Mouse (Mus musculus) olfactory bulb, adult 2 months (tissue): ENCODE results near the gene Frat2.

Source experiments
- CTCF ChIP-seq: fragments of 200-500 bp; IDR thresholded peaks from 2 replicates; pipeline ENCODE4 v1.5.1; 2012; ENCODE audit warnings: low read depth, mild to moderate bottlenecking, low read length, moderate library complexity; ENCODE audit not compliant: insufficient read depth
- POLR2A ChIP-seq: fragments of 200-500 bp; IDR thresholded peaks from 2 replicates; pipeline ENCODE4 v1.6.1; 2012; ENCODE audit warnings: mild to moderate bottlenecking, low read depth, low read length, moderate library complexity; ENCODE audit not compliant: insufficient read depth

DNA sequence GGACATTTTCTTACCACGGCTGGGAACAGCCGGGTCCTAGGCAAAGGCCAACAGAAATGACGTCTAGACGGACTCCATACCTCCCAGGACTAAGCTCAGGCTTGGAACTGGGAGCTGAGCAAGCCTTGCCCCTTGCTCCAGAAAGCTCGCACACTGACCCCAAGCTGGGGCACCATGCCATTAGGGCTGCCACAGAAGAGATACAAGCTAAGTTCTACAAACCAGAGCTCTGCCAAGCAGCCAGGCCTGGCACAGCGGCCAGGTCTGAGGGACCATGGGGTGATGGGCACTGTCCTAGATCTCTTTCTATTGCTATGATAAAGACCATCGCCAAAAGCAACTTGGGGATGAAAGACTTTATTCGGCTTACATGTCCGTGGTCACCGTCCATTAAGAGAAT, 35.4 kb downstream of the Frat2 start:
- TF ChIP-seq CTCF (no peak), POLR2A (no peak)
